Mouse (Mus musculus) stomach, embryonic 14.5 days (tissue): ENCODE measurements around the gene Lin52. TPM values are rescaled to one million over a fixed set of nuclear protein-coding genes. Genes with fewer than 3 reads are reported as not detected.
A peak's percentile ranks its signal among the peaks of the same experiment; 100 is the strongest.

Source experiments
- ATAC-seq: fragments of 200-750 bp; cut with Nextera tagmentation; 2 replicates; pipeline ENCODE4 v1.8.0; 2017; ENCODE audit warnings: low read depth, moderate TSS enrichment; ENCODE audit not compliant: insufficient number of reproducible peaks, insufficient read depth, low FRiP score
- H3K27ac ChIP-seq: fragments of 300-500 bp; sonication (generic); 2 replicates; pipeline ENCODE4 v1.5.1; 2014; ENCODE audit warnings: mild to moderate bottlenecking, low read length, moderate library complexity, mixed read lengths
- H3K27me3 ChIP-seq: fragments of 300-500 bp; sonication (generic); 2 replicates; pipeline ENCODE4 v1.6.1; 2014; ENCODE audit warnings: low read length, control low read depth, mixed read lengths; ENCODE audit not compliant: control insufficient read depth, insufficient read depth
- H3K36me3 ChIP-seq: fragments of 300-500 bp; sonication (generic); 2 replicates; pipeline ENCODE4 v1.6.1; 2014; ENCODE audit warnings: mild to moderate bottlenecking, control low read depth, low read length, moderate library complexity, mixed read lengths; ENCODE audit not compliant: control insufficient read depth, insufficient read depth
- H3K4me1 ChIP-seq: fragments of 300-500 bp; sonication (generic); 2 replicates; pipeline ENCODE4 v1.6.1; 2014; ENCODE audit warnings: low read length, control low read depth, mixed read lengths; ENCODE audit not compliant: control insufficient read depth, insufficient read depth
- H3K4me2 ChIP-seq: fragments of 300-500 bp; sonication (generic); replicated peaks from 2 replicates; pipeline ENCODE4 v1.6.1; 2014; ENCODE audit warnings: low read depth, low read length, control low read depth
- H3K4me3 ChIP-seq: fragments of 300-500 bp; sonication (generic); 2 replicates; pipeline ENCODE4 v1.5.1; 2014; ENCODE audit warnings: low read depth, low read length, control low read depth
- H3K9ac ChIP-seq: fragments of 300-500 bp; sonication (generic); replicated peaks from 2 replicates; pipeline ENCODE4 v1.6.1; 2014; ENCODE audit warnings: low read depth, mild to moderate bottlenecking, control low read depth, low read length, moderate library complexity, mixed read lengths
- H3K9me3 ChIP-seq: fragments of 300-500 bp; sonication (generic); 2 replicates; pipeline ENCODE4 v1.6.1; 2016; ENCODE audit warnings: low read depth, low read length, control low read depth; ENCODE audit not compliant: control insufficient read depth
- WGBS: fragments of 180-500 bp; shearing (Covaris S2); extraction: QIAGEN DNeasy Blood & Tissue Kit; methylation state at CpG from one replicate; pipeline ENCODE4 v1.1.7; 2014; 5-methylcytosine and 5-hydroxymethylcytosine counted together
- polyA plus RNA-seq: library from polyadenylated mRNA; unstranded; fragments of >200 nt; fragmentation: Nextera tagmentation; extraction: Ambion mirVana; gene quantifications from 2 replicates; pipeline ENCODE4 v1.2.1, GENCODE M21; 2014

Gene Lin52
- polyA plus RNA-seq, 1 experiment from 2014 or later = 23.0 TPM

- WGBS = 41% methylated on average over 18 of the region's 18 CpGs
- Histone ChIP-seq H3K27ac (peak overlapping the region; percentile 35; the same call in 1 of the 2 replicates), H3K9me3 (no peaks in the 10 kb centered on the region; the same call in 1 of the 2 replicates), H3K4me3 (peak overlapping the region; percentile 44), H3K27me3 (no peaks in the 10 kb centered on the region), H3K4me1 (0 out of 2 replicates have a peak, but pooled peaks cover 4% of the 10 kb centered on the region), H3K4me2 (peak overlapping the region; percentile 82), H3K9ac (peak overlapping the region; percentile 39; the same call in 1 of the 2 replicates), H3K36me3 (no peaks in the 10 kb centered on the region)
- ATAC-seq = peak; percentile 28; the same call in 1 of the 2 replicates
These were observed 33.7 kb upstream of the Lin52 start for GRCm38 (mm10) chr12:84417605-84417922.

GRCm38 (mm10) chr12:84423990-84424389 is 27.2 kb upstream of the Lin52 start:
- no peak for ATAC-seq
- 58% methylated on average over 3 of the region's 3 CpGs for WGBS
- H3K4me2 ChIP-seq = no peak overlapping the region
- no peaks in the 10 kb centered on the region for H3K9me3 ChIP-seq
- no peak overlapping the region for H3K9ac ChIP-seq
- H3K27me3 ChIP-seq = no peaks in the 10 kb centered on the region
- H3K36me3 ChIP-seq = no peaks in the 10 kb centered on the region
- no peaks in the 10 kb centered on the region for H3K4me1 ChIP-seq
- no peak overlapping the region for H3K4me3 ChIP-seq
- H3K27ac ChIP-seq = no peak overlapping the region

- Histone ChIP-seq H3K9me3 (no peaks in the 10 kb centered on the region), H3K36me3 (no peaks in the 10 kb centered on the region), H3K4me2 (no peak overlapping the region), H3K4me3 (no peak overlapping the region), H3K27me3 (no peaks in the 10 kb centered on the region), H3K9ac (no peak overlapping the region), H3K27ac (no peak overlapping the region), H3K4me1 (no peaks in the 10 kb centered on the region)
- 79% methylated on average over 2 of the region's 2 CpGs for WGBS
- no peak for ATAC-seq
These were observed 21.4 kb upstream of the Lin52 start for GRCm38 (mm10) chr12:84429825-84430224.

GRCm38 (mm10) chr12:84438697-84439096 is 12.5 kb upstream of the Lin52 start:
- H3K9me3 ChIP-seq = no peaks in the 10 kb centered on the region
- no peaks in the 10 kb centered on the region for H3K27me3 ChIP-seq
- H3K4me1 ChIP-seq = no peaks in the 10 kb centered on the region
- no peak overlapping the region for H3K27ac ChIP-seq
- no peak overlapping the region for H3K4me2 ChIP-seq
- no peaks in the 10 kb centered on the region for H3K36me3 ChIP-seq
- no peak overlapping the region for H3K4me3 ChIP-seq
- no peak for ATAC-seq
- H3K9ac ChIP-seq = no peak overlapping the region
- WGBS = 42% methylated on average over 2 of the region's 2 CpGs

- no peaks in the 10 kb centered on the region for H3K27me3 ChIP-seq
- no peaks in the 10 kb centered on the region for H3K9me3 ChIP-seq
- no peaks in the 10 kb centered on the region for H3K36me3 ChIP-seq
- no peak overlapping the region for H3K9ac ChIP-seq
- 61% methylated on average over 4 of the region's 4 CpGs for WGBS
- no peak overlapping the region for H3K4me3 ChIP-seq
- no peak overlapping the region for H3K4me2 ChIP-seq
- ATAC-seq = no peak
- no peaks in the 10 kb centered on the region for H3K4me1 ChIP-seq
- no peak overlapping the region for H3K27ac ChIP-seq
These were observed 8.7 kb upstream of the Lin52 start for GRCm38 (mm10) chr12:84442526-84442925.

GRCm38 (mm10) chr12:84447386-84447785 is 3.8 kb upstream of the Lin52 start:
- Histone ChIP-seq H3K36me3 (no peaks in the 10 kb centered on the region), H3K4me3 (no peak overlapping the region), H3K27me3 (no peaks in the 10 kb centered on the region), H3K27ac (no peak overlapping the region), H3K9ac (no peak overlapping the region), H3K4me1 (peaks cover 8% of the 10 kb centered on the region; the same call in 1 of the 2 replicates), H3K4me2 (no peak overlapping the region), H3K9me3 (no peaks in the 10 kb centered on the region)
- ATAC-seq = no peak
- WGBS = 69% methylated on average over 1 of the region's 1 CpGs

GRCm38 (mm10) chr12:84448181-84448580 is 3.0 kb upstream of the Lin52 start:
- Histone ChIP-seq H3K4me2 (no peak overlapping the region), H3K36me3 (no peaks in the 10 kb centered on the region), H3K4me1 (peaks cover 8% of the 10 kb centered on the region; the same call in 1 of the 2 replicates), H3K27ac (no peak overlapping the region), H3K9me3 (no peaks in the 10 kb centered on the region), H3K9ac (no peak overlapping the region), H3K27me3 (no peaks in the 10 kb centered on the region), H3K4me3 (no peak overlapping the region)
- WGBS = 82% methylated on average over 6 of the region's 6 CpGs
- ATAC-seq = no peak

- H3K27ac ChIP-seq = no peak overlapping the region
- WGBS = 50% methylated on average over 10 of the region's 10 CpGs
- H3K4me2 ChIP-seq = peak overlapping the region; percentile 93
- 0 out of 2 replicates have a peak overlapping the region, but pooled peaks have one; percentile 28 for H3K9ac ChIP-seq
- no peaks in the 10 kb centered on the region for H3K9me3 ChIP-seq
- peaks cover 8% of the 10 kb centered on the region; the same call in 1 of the 2 replicates for H3K4me1 ChIP-seq
- no peaks in the 10 kb centered on the region for H3K36me3 ChIP-seq
- no peak for ATAC-seq
- H3K4me3 ChIP-seq = peak overlapping the region; percentile 60
- H3K27me3 ChIP-seq = no peaks in the 10 kb centered on the region
These were observed 1.3 kb upstream of the Lin52 start for GRCm38 (mm10) chr12:84449887-84450286.

- WGBS = 0% methylated on average over 6 of the region's 6 CpGs
- Histone ChIP-seq H3K4me1 (peaks cover 8% of the 10 kb centered on the region; the same call in 1 of the 2 replicates), H3K4me2 (peak overlapping the region; percentile 93), H3K36me3 (no peaks in the 10 kb centered on the region), H3K9me3 (no peaks in the 10 kb centered on the region), H3K27me3 (no peaks in the 10 kb centered on the region), H3K4me3 (peak overlapping the region; percentile 60), H3K9ac (peak overlapping the region; percentile 28), H3K27ac (0 out of 2 replicates have a peak overlapping the region, but pooled peaks have one; percentile 1)
- ATAC-seq = no peak
These were observed 888 bp upstream of the Lin52 start for GRCm38 (mm10) chr12:84450351-84450717.
